Mouse (Mus musculus) c-Kit-negative CD71-positive TER-119-positive erythroid progenitor cells, embryonic 14.5 days (primary cell): ENCODE measurements around the gene Pla2g4a.

Experiments used
- DNase-seq: peaks from one replicate; pipeline ENCODE4 v3.0.0-alpha.2; 2013; ENCODE audit warnings: low read depth, low spot score

Gene Pla2g4a

GRCm38 (mm10) chr1:149856720-149857119 lies 104.4 kb downstream of the Pla2g4a start:
- peak; percentile 13 for DNase-seq

- DNase-seq: no peak
Measured at GRCm38 (mm10) chr1:149855581-149855980, 105.5 kb downstream of the Pla2g4a start.

GRCm38 (mm10) chr1:149854867-149855266 lies 106.2 kb downstream of the Pla2g4a start:
- DNase-seq: no peak

GRCm38 (mm10) chr1:149846655-149847054 lies 114.4 kb downstream of the Pla2g4a start:
- DNase-seq: no peak

GRCm38 (mm10) chr1:149841845-149842244 lies 119.2 kb downstream of the Pla2g4a start:
- DNase-seq: no peak

GRCm38 (mm10) chr1:149840961-149841416 lies 120.1 kb downstream of the Pla2g4a start:
- no peak for DNase-seq

GRCm38 (mm10) chr1:149840312-149840930 lies 120.7 kb downstream of the Pla2g4a start:
- DNase-seq: no peak

- no peak for DNase-seq
Measured at GRCm38 (mm10) chr1:149836496-149836895, 124.6 kb downstream of the Pla2g4a start.

GRCm38 (mm10) chr1:149833876-149834275 lies 127.2 kb downstream of the Pla2g4a start:
- DNase-seq: no peak

GRCm38 (mm10) chr1:149832952-149833351 lies 128.1 kb downstream of the Pla2g4a start:
- no peak for DNase-seq

GRCm38 (mm10) chr1:149832514-149832913 lies 128.6 kb downstream of the Pla2g4a start:
- no peak for DNase-seq

GRCm38 (mm10) chr1:149831100-149831499 lies 130.0 kb downstream of the Pla2g4a start:
- DNase-seq: no peak

GRCm38 (mm10) chr1:149813616-149814345 lies 147.3 kb downstream of the Pla2g4a start:
- DNase-seq: no peak

- DNase-seq: no peak
Measured at GRCm38 (mm10) chr1:149809527-149809926, 151.6 kb downstream of the Pla2g4a start.
